Mouse (Mus musculus): ENCODE results near the gene B4galt4. TPM values are rescaled to one million over a fixed set of nuclear protein-coding genes. Genes with fewer than 3 reads are reported as not detected.

B4galt4 gene
- polyA plus RNA-seq, 1 experiment: 2.1 TPM

DNA sequence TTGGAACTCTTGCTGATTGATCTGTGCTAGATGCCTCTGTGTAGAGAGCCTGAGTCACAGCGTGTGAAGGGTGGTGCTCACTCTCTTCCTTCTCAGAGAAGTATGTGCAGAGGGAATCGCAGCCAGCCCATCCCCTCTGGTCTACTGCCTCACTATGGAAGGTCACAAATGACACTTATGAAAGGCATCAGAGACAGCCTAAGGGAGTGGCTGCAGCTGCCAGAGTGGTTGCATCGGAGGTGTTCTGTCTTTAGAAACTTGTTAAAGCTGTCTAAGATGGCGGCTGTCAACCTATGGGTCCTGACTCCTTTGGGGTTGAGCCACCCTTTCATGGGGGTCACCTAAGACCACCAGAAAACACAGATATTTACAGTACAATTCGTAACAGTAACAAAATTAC lies 68.1 kb downstream of the B4galt4 start:
- Histone ChIP-seq H3K4me1 (replicated peaks; ENCODE audit: control insufficient read depth, insufficient read depth, low read length) (no peaks in the 10 kb centered on the region), H3K27me3 (ENCODE audit: control insufficient read depth, insufficient read depth, low read length) (no peaks in the 10 kb centered on the region), H3K36me3 (ENCODE audit: control insufficient read depth, insufficient read depth, low read length) (no peaks in the 10 kb centered on the region), H3K27ac (ENCODE audit: control insufficient read depth, insufficient read depth, low read length) (no peak overlapping the region), H3K4me3 (ENCODE audit: control insufficient read depth, insufficient read depth, low read length) (no peak overlapping the region)
- TF ChIP-seq POLR2A (IDR thresholded peaks at IDR 0.05; ENCODE audit: control insufficient read depth, extremely low read depth, insufficient read depth, low read length, poor library complexity) (no peak), CTCF (IDR thresholded peaks at IDR 0.05; ENCODE audit: borderline replicate concordance, control insufficient read depth, extremely low read depth, insufficient read depth, low read length, poor library complexity) (no peak)
- 96% methylated on average over 5 of the region's 5 CpGs for WGBS
- DNase-seq: no peak

DNA sequence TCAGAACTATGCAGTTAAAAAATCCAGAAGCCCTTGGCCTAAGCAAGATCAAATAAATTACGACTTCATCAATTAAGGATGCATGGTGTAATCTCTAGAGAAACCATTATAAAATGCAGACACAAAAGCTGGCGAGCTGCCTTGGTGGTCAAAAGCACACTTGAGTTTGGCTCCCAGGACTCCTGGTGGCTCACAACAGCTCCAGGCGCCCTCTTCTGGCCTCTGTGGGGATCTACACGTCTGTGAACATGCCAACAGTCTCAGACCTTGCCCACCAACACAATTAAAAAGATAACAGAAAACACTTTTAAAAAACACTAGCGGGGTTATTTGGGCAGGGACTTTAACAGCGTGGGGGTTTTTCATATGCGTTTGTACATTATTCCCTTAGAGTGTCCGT lies 70.5 kb downstream of the B4galt4 start:
- DNase-seq: peak; percentile 55
- Histone ChIP-seq H3K27me3 (ENCODE audit: control insufficient read depth, insufficient read depth, low read length) (no peaks in the 10 kb centered on the region), H3K27ac (ENCODE audit: control insufficient read depth, insufficient read depth, low read length) (no peak overlapping the region), H3K4me3 (ENCODE audit: control insufficient read depth, insufficient read depth, low read length) (no peak overlapping the region), H3K4me1 (replicated peaks; ENCODE audit: control insufficient read depth, insufficient read depth, low read length) (no peaks in the 10 kb centered on the region), H3K36me3 (ENCODE audit: control insufficient read depth, insufficient read depth, low read length) (no peaks in the 10 kb centered on the region)
- 33% methylated on average over 8 of the region's 8 CpGs for WGBS
- TF ChIP-seq POLR2A (IDR thresholded peaks at IDR 0.05; ENCODE audit: control insufficient read depth, extremely low read depth, insufficient read depth, low read length, poor library complexity) (no peak), CTCF (IDR thresholded peaks at IDR 0.05; ENCODE audit: borderline replicate concordance, control insufficient read depth, extremely low read depth, insufficient read depth, low read length, poor library complexity) (peak; percentile 64; the same call in 1 of the 2 replicates)

Other genes with a start within 250 kb of the B4galt4 start
- 25.0 and 30.7 TPM in 2 replicates for gene Timmdc1, start 219.6 kb upstream of the B4galt4 start, polyA plus RNA-seq (2012; rRNA removed)
- gene Poglut1, start 192.0 kb upstream of the B4galt4 start, polyA plus RNA-seq (2012; rRNA removed): 27.6 and 34.8 TPM in 2 replicates
- gene Tmem39a, start 183.6 kb upstream of the B4galt4 start, polyA plus RNA-seq (2012; rRNA removed): 96.9 and 126 TPM in 2 replicates
- gene Arhgap31, start 29.0 kb upstream of the B4galt4 start, polyA plus RNA-seq (2012; rRNA removed): 10.2 and 11.4 TPM in 2 replicates
- 1.4 and 2.9 TPM in 2 replicates for gene Upk1b, start 58.1 kb downstream of the B4galt4 start, polyA plus RNA-seq (2012; rRNA removed)
- gene 4930435E12Rik, start 86.5 kb downstream of the B4galt4 start, polyA plus RNA-seq (2012; rRNA removed): not detected in 2 replicates
- 0.09 and 0.13 TPM in 2 replicates for gene Igsf11, start 150.4 kb downstream of the B4galt4 start, polyA plus RNA-seq (2012; rRNA removed)

Measured in thymus, adult 2 months (tissue).